Mouse (Mus musculus): ENCODE data around the gene Scaf8. TPM values are rescaled to one million over a fixed set of nuclear protein-coding genes. Genes with fewer than 3 reads are reported as not detected.

The Scaf8 gene
- polyA plus RNA-seq, 1 experiment from 2014 or later, result 19.3 TPM

DNA sequence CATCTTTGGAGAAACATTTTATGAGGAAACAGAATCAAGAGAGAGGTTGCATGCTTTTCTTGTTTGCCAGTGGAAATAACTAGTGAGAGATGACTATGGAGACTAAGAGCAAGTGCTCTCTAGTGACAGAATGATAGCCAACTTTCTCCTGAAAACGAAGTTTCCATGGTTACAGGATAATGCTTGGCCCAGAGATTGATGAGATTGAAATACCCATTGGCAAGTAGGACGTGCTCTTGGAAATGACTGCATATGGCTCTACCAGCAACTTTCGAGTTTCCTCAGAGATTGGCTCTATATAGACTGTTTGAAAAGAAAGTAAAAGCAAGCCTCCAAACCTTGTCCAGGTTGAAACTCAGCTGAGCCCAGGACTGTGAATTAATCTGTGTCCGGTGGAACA, 97.3 kb downstream of the Scaf8 start:
- WGBS, result 56% methylated on average over 4 of the region's 4 CpGs
- no peak for ATAC-seq (ENCODE audit: low FRiP score)
- DNase-seq (ENCODE audit: low spot score), result no peak

GRCm38 (mm10) chr17:3212886-3213285, 98.1 kb downstream of the Scaf8 start:
- no peak for ATAC-seq (ENCODE audit: low FRiP score)
- Histone ChIP-seq H3K4me1 (replicated peaks; ENCODE audit: control insufficient read depth, insufficient read depth, low read length) (0 out of 2 replicates have a peak, but pooled peaks cover 4% of the 10 kb centered on the region), H3K4me2 (replicated peaks) (no peak overlapping the region), H3K36me3 (replicated peaks; ENCODE audit: control insufficient read depth, insufficient read depth) (peaks cover 18% of the 10 kb centered on the region; the same call in 1 of the 2 replicates), H3K27ac (no peak overlapping the region), H3K9me3 (ENCODE audit: control insufficient read depth, low read length) (no peaks in the 10 kb centered on the region), H3K27me3 (ENCODE audit: control insufficient read depth, insufficient read depth, low read length) (no peaks in the 10 kb centered on the region), H3K4me3 (replicated peaks; ENCODE audit: low read length) (no peak overlapping the region), H3K9ac (no peak overlapping the region)
- WGBS, result 94% methylated on average over 10 of the region's 10 CpGs
- DNase-seq (ENCODE audit: low spot score), result no peak

More for the DNA sequence above, 97.3 kb downstream of the Scaf8 start:
- Histone ChIP-seq H3K9ac (no peak overlapping the region), H3K4me2 (replicated peaks) (no peak overlapping the region), H3K9me3 (ENCODE audit: control insufficient read depth, low read length) (no peaks in the 10 kb centered on the region), H3K27me3 (ENCODE audit: control insufficient read depth, insufficient read depth, low read length) (no peaks in the 10 kb centered on the region), H3K4me1 (replicated peaks; ENCODE audit: control insufficient read depth, insufficient read depth, low read length) (0 out of 2 replicates have a peak, but pooled peaks cover 4% of the 10 kb centered on the region), H3K36me3 (replicated peaks; ENCODE audit: control insufficient read depth, insufficient read depth) (peaks cover 18% of the 10 kb centered on the region; the same call in 1 of the 2 replicates), H3K27ac (no peak overlapping the region), H3K4me3 (replicated peaks; ENCODE audit: low read length) (no peak overlapping the region)

GRCm38 (mm10) chr17:3214852-3215251, 100.1 kb downstream of the Scaf8 start:
- WGBS, result 91% methylated on average over 2 of the region's 2 CpGs
- H3K27ac ChIP-seq, result no peak overlapping the region
- ATAC-seq (ENCODE audit: low FRiP score) (no peak), DNase-seq (ENCODE audit: low spot score) (no peak)
- 0 out of 2 replicates have a peak, but pooled peaks cover 4% of the 10 kb centered on the region for H3K4me1 ChIP-seq (replicated peaks; ENCODE audit: control insufficient read depth, insufficient read depth, low read length)
- no peak overlapping the region for H3K9ac ChIP-seq
- no peaks in the 10 kb centered on the region for H3K27me3 ChIP-seq (ENCODE audit: control insufficient read depth, insufficient read depth, low read length)
- no peaks in the 10 kb centered on the region for H3K9me3 ChIP-seq (ENCODE audit: control insufficient read depth, low read length)
- H3K4me2 ChIP-seq (replicated peaks), result no peak overlapping the region
- H3K4me3 ChIP-seq (replicated peaks; ENCODE audit: low read length), result no peak overlapping the region
- peaks cover 14% of the 10 kb centered on the region; the same call in 1 of the 2 replicates for H3K36me3 ChIP-seq (replicated peaks; ENCODE audit: control insufficient read depth, insufficient read depth)

- no peak for DNase-seq (ENCODE audit: low spot score)
- no peaks in the 10 kb centered on the region for H3K9me3 ChIP-seq (ENCODE audit: control insufficient read depth, low read length)
- 92% methylated on average over 5 of the region's 5 CpGs for WGBS
- no peaks in the 10 kb centered on the region for H3K27me3 ChIP-seq (ENCODE audit: control insufficient read depth, insufficient read depth, low read length)
- H3K4me1 ChIP-seq (replicated peaks; ENCODE audit: control insufficient read depth, insufficient read depth, low read length), result 0 out of 2 replicates have a peak, but pooled peaks cover 4% of the 10 kb centered on the region
- no peak for ATAC-seq (ENCODE audit: low FRiP score)
- no peak overlapping the region for H3K27ac ChIP-seq
- no peak overlapping the region for H3K4me3 ChIP-seq (replicated peaks; ENCODE audit: low read length)
- H3K9ac ChIP-seq, result no peak overlapping the region
- no peak overlapping the region for H3K4me2 ChIP-seq (replicated peaks)
- H3K36me3 ChIP-seq (replicated peaks; ENCODE audit: control insufficient read depth, insufficient read depth), result peaks cover 14% of the 10 kb centered on the region; the same call in 1 of the 2 replicates
These were observed 102.3 kb downstream of the Scaf8 start for GRCm38 (mm10) chr17:3217023-3217422.

GRCm38 (mm10) chr17:3218364-3218763, 103.6 kb downstream of the Scaf8 start:
- Histone ChIP-seq H3K9me3 (ENCODE audit: control insufficient read depth, low read length) (no peaks in the 10 kb centered on the region), H3K27ac (no peak overlapping the region), H3K4me3 (replicated peaks; ENCODE audit: low read length) (no peak overlapping the region), H3K4me2 (replicated peaks) (no peak overlapping the region), H3K36me3 (replicated peaks; ENCODE audit: control insufficient read depth, insufficient read depth) (peaks cover 14% of the 10 kb centered on the region; the same call in 1 of the 2 replicates), H3K9ac (no peak overlapping the region), H3K4me1 (replicated peaks; ENCODE audit: control insufficient read depth, insufficient read depth, low read length) (0 out of 2 replicates have a peak, but pooled peaks cover 4% of the 10 kb centered on the region), H3K27me3 (ENCODE audit: control insufficient read depth, insufficient read depth, low read length) (no peaks in the 10 kb centered on the region)
- ATAC-seq (ENCODE audit: low FRiP score) (no peak), DNase-seq (ENCODE audit: low spot score) (no peak)
- WGBS, result 81% methylated on average over 7 of the region's 7 CpGs

GRCm38 (mm10) chr17:3218916-3219315, 104.1 kb downstream of the Scaf8 start:
- ATAC-seq (ENCODE audit: low FRiP score), result no peak
- Histone ChIP-seq H3K9me3 (ENCODE audit: control insufficient read depth, low read length) (no peaks in the 10 kb centered on the region), H3K4me1 (replicated peaks; ENCODE audit: control insufficient read depth, insufficient read depth, low read length) (0 out of 2 replicates have a peak, but pooled peaks cover 4% of the 10 kb centered on the region), H3K27me3 (ENCODE audit: control insufficient read depth, insufficient read depth, low read length) (no peaks in the 10 kb centered on the region), H3K4me2 (replicated peaks) (no peak overlapping the region), H3K4me3 (replicated peaks; ENCODE audit: low read length) (no peak overlapping the region), H3K27ac (no peak overlapping the region), H3K36me3 (replicated peaks; ENCODE audit: control insufficient read depth, insufficient read depth) (peaks cover 14% of the 10 kb centered on the region; the same call in 1 of the 2 replicates), H3K9ac (no peak overlapping the region)
- DNase-seq (ENCODE audit: low spot score), result no peak
- 61% methylated on average over 5 of the region's 5 CpGs for WGBS

DNA sequence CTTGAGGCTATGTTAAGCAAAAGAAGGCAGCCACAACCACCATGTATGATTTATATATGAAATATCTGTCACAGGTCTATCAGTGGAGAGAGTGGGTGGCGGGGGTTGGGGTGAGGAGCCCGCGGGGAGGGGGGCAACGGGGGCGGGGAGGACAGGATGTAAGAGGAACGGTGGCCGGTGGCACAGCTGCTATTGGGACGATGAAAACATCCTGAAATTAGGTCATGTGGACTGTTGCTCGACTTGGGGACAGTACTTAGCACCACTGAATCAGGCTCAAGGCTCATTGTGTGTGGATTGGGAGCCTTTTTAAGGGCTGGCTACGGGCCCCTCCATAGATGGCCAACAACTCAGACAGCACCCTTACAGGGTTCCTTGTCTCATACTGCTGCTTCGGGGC, 105.4 kb downstream of the Scaf8 start:
- 67% methylated on average over 11 of the region's 11 CpGs for WGBS
- no peak overlapping the region for H3K27ac ChIP-seq
- no peaks in the 10 kb centered on the region for H3K9me3 ChIP-seq (ENCODE audit: control insufficient read depth, low read length)
- H3K27me3 ChIP-seq (ENCODE audit: control insufficient read depth, insufficient read depth, low read length), result no peaks in the 10 kb centered on the region
- no peak for DNase-seq (ENCODE audit: low spot score)
- H3K4me3 ChIP-seq (replicated peaks; ENCODE audit: low read length), result no peak overlapping the region
- H3K9ac ChIP-seq, result no peak overlapping the region
- peaks cover 13% of the 10 kb centered on the region; the same call in 1 of the 2 replicates for H3K36me3 ChIP-seq (replicated peaks; ENCODE audit: control insufficient read depth, insufficient read depth)
- no peak overlapping the region for H3K4me2 ChIP-seq (replicated peaks)
- H3K4me1 ChIP-seq (replicated peaks; ENCODE audit: control insufficient read depth, insufficient read depth, low read length), result 0 out of 2 replicates have a peak, but pooled peaks cover 4% of the 10 kb centered on the region
- ATAC-seq (ENCODE audit: low FRiP score), result no peak

GRCm38 (mm10) chr17:3223071-3223470, 108.3 kb downstream of the Scaf8 start:
- 81% methylated on average over 2 of the region's 2 CpGs for WGBS
- no peak for ATAC-seq (ENCODE audit: low FRiP score)
- no peak for DNase-seq (ENCODE audit: low spot score)

DNA sequence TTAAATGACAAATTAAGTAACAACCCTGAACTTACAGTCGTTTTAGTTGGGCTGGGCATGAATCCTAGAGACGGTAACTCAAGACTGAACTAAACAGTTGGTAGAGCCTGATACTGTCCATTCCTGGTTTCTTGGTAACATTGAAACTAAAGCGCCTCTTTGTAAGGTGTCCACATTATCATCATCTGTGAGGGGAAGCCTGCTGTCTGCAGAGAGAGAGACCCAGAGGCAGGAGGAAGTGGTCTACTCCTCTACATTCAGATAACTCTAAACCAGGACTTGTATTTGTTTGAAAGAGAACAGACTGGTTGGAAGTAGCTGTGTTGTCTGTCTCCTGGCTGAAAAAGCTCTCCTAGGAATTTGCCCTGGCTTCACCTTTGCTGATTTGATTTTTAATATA, 108.9 kb downstream of the Scaf8 start:
- no peak for DNase-seq (ENCODE audit: low spot score)
- WGBS, result 88% methylated on average over 3 of the region's 3 CpGs
- no peak for ATAC-seq (ENCODE audit: low FRiP score)
- Histone ChIP-seq H3K9ac (no peak overlapping the region), H3K4me1 (replicated peaks; ENCODE audit: control insufficient read depth, insufficient read depth, low read length) (no peaks in the 10 kb centered on the region), H3K27me3 (ENCODE audit: control insufficient read depth, insufficient read depth, low read length) (no peaks in the 10 kb centered on the region), H3K36me3 (replicated peaks; ENCODE audit: control insufficient read depth, insufficient read depth) (no peaks in the 10 kb centered on the region), H3K4me2 (replicated peaks) (no peak overlapping the region), H3K27ac (no peak overlapping the region), H3K4me3 (replicated peaks; ENCODE audit: low read length) (no peak overlapping the region), H3K9me3 (ENCODE audit: control insufficient read depth, low read length) (no peaks in the 10 kb centered on the region)

More at GRCm38 (mm10) chr17:3223071-3223470, 108.3 kb downstream of the Scaf8 start:
- Histone ChIP-seq H3K36me3 (replicated peaks; ENCODE audit: control insufficient read depth, insufficient read depth) (no peaks in the 10 kb centered on the region), H3K9me3 (ENCODE audit: control insufficient read depth, low read length) (no peaks in the 10 kb centered on the region), H3K4me1 (replicated peaks; ENCODE audit: control insufficient read depth, insufficient read depth, low read length) (no peaks in the 10 kb centered on the region), H3K27ac (no peak overlapping the region), H3K9ac (no peak overlapping the region), H3K27me3 (ENCODE audit: control insufficient read depth, insufficient read depth, low read length) (no peaks in the 10 kb centered on the region), H3K4me3 (replicated peaks; ENCODE audit: low read length) (no peak overlapping the region), H3K4me2 (replicated peaks) (no peak overlapping the region)

All from hindbrain, embryonic 14.5 days (tissue).